Mouse (Mus musculus) urinary bladder, postnatal 4 days (tissue): ENCODE results near the gene Tpst2.

Source experiments
- DNase-seq, 2 experiments: peaks; one replicate each; pipeline ENCODE4 v3.0.0; 2021 to 2022; ENCODE audit warnings: low spot score in 2 of 2

The Tpst2 gene

GRCm38 (mm10) chr5:112276267-112276873 lies at the start of gene Tpst2:
TSS of gene Tpst2 (plus strand) at chr5:112276691.
- peak; percentile 100 for DNase-seq

- no peak for DNase-seq
Observed at GRCm38 (mm10) chr5:112227354-112227753, 49.1 kb upstream of the Tpst2 start.

GRCm38 (mm10) chr5:112227898-112228239 lies 48.6 kb upstream of the Tpst2 start:
- DNase-seq: no peak

GRCm38 (mm10) chr5:112228240-112229076 lies 48.0 kb upstream of the Tpst2 start:
- no peak for DNase-seq

GRCm38 (mm10) chr5:112235806-112236205 lies 40.7 kb upstream of the Tpst2 start:
- DNase-seq: no peak

- DNase-seq: no peak
Observed at GRCm38 (mm10) chr5:112236631-112237030, 39.9 kb upstream of the Tpst2 start.

- DNase-seq: no peak
Observed at GRCm38 (mm10) chr5:112237439-112237838, 39.1 kb upstream of the Tpst2 start.

- no peak for DNase-seq
Observed at GRCm38 (mm10) chr5:112237866-112238570, 38.5 kb upstream of the Tpst2 start.

GRCm38 (mm10) chr5:112238781-112239482 lies 37.6 kb upstream of the Tpst2 start:
- DNase-seq: no peak

GRCm38 (mm10) chr5:112240761-112241160 lies 35.7 kb upstream of the Tpst2 start:
- DNase-seq: peak; percentile 78 to 92

- no peak for DNase-seq
Observed at GRCm38 (mm10) chr5:112241849-112242248, 34.6 kb upstream of the Tpst2 start.

GRCm38 (mm10) chr5:112242361-112242778 lies 34.1 kb upstream of the Tpst2 start:
- DNase-seq: no peak

- no peak for DNase-seq
Observed at GRCm38 (mm10) chr5:112243041-112243440, 33.5 kb upstream of the Tpst2 start.

GRCm38 (mm10) chr5:112243539-112244274 lies 32.8 kb upstream of the Tpst2 start:
- no peak for DNase-seq

GRCm38 (mm10) chr5:112244275-112244562 lies 32.3 kb upstream of the Tpst2 start:
- DNase-seq: no peak

- DNase-seq: no peak
Observed at GRCm38 (mm10) chr5:112244890-112245615, 31.4 kb upstream of the Tpst2 start.

- DNase-seq: no peak
Observed at GRCm38 (mm10) chr5:112247399-112247798, 29.1 kb upstream of the Tpst2 start.

- no peak for DNase-seq
Observed at GRCm38 (mm10) chr5:112249106-112249505, 27.4 kb upstream of the Tpst2 start.

- DNase-seq: no peak
Observed at GRCm38 (mm10) chr5:112252400-112252799, 24.1 kb upstream of the Tpst2 start, which contains the start of gene Cryba4. TSS of gene Cryba4 (minus strand) at chr5:112252518.

GRCm38 (mm10) chr5:112253169-112253568 lies 23.3 kb upstream of the Tpst2 start:
- no peak for DNase-seq
